12 mouse cellular contexts compared by ENCODE assay signal in genomic region chr9:65177912-65178311, GRCm38 (mm10). TPM values are rescaled to one million over a fixed set of nuclear protein-coding genes. Genes with fewer than 3 reads are reported as not detected.
DNase-seq lines count a peak whose midpoint lies in the region; ATAC-seq and TF ChIP-seq lines count a peak whose summit lies in the region.
"Had no signal": no experiment of that assay in that cellular context is flagged by ENCODE, and none has a peak within 500 bp of the region (broad histone marks: within the 10 kb centered on the region; RNA-seq: fewer than 3 reads in every experiment).

No protein-coding gene starts in this region.

- DNase-seq in embryo, embryonic 10 days (ENCODE audit: low spot score): peak; percentile 21
- no peak for DNase-seq in embryo, embryonic 11 days
- DNase-seq in ZHBTc4 (ENCODE audit: low read depth, low spot score): peak; percentile 29
- no peak for DNase-seq in forebrain, postnatal 0 days
- DNase-seq in midbrain, embryonic 11.5 days (ENCODE audit: low spot score, missing footprints): peak; percentile 96
- DNase-seq in left cerebral cortex, adult 11 months (ENCODE audit: low spot score): no peak
- DNase-seq in left cerebral cortex, adult 18-20 months (ENCODE audit: low spot score in 2 of 2): no peak
- no peak for DNase-seq in urinary bladder, postnatal 4 days (ENCODE audit: low spot score in 2 of 2)
- DNase-seq: heart, adult 2 months; layer of hippocampus, postnatal 36 days; liver, embryonic 13.5 days had no signal

- no peaks in the 10 kb centered on the region for H3K9me3 ChIP-seq in forebrain, postnatal 0 days (ENCODE audit: low read length)
- H3K9me3 ChIP-seq in midbrain, embryonic 11.5 days (ENCODE audit: control insufficient read depth, low read length): no peaks in the 10 kb centered on the region
- H3K9me3 ChIP-seq: liver, embryonic 13.5 days had no signal

- ATAC-seq in forebrain, postnatal 0 days: no peak
- no peak for ATAC-seq in midbrain, embryonic 11.5 days (ENCODE audit: low FRiP score)

- H3K4me3 ChIP-seq in forebrain, postnatal 0 days (ENCODE audit: low read depth, low read length): no peak overlapping the region
- H3K4me3 ChIP-seq in midbrain, embryonic 11.5 days (ENCODE audit: low read depth, low read length): no peak overlapping the region
- H3K4me3 ChIP-seq: heart, adult 2 months; liver, embryonic 13.5 days had no signal

- no peak for TF ChIP-seq CTCF in forebrain, postnatal 0 days (IDR thresholded peaks at IDR 0.05; ENCODE audit: low read depth)

- H3K9ac ChIP-seq in forebrain, postnatal 0 days: 0 out of 2 replicates have a peak overlapping the region, but pooled peaks have one; percentile 25
- H3K9ac ChIP-seq in midbrain, embryonic 11.5 days (ENCODE audit: low read length): peak overlapping the region; percentile 57

- no peaks in the 10 kb centered on the region for H3K27me3 ChIP-seq in forebrain, postnatal 0 days (ENCODE audit: insufficient read depth, low read length)
- no peaks in the 10 kb centered on the region for H3K27me3 ChIP-seq in midbrain, embryonic 11.5 days (ENCODE audit: control insufficient read depth, insufficient read depth, low read length)

- H3K36me3 ChIP-seq in forebrain, postnatal 0 days (ENCODE audit: insufficient read depth): peaks cover 19% of the 10 kb centered on the region; the same call in 1 of the 2 replicates
- peaks cover 17% of the 10 kb centered on the region for H3K36me3 ChIP-seq in midbrain, embryonic 11.5 days (ENCODE audit: control insufficient read depth, insufficient read depth, low read length)
- H3K36me3 ChIP-seq: liver, embryonic 13.5 days had no signal

- peaks cover 9% of the 10 kb centered on the region for H3K4me1 ChIP-seq in forebrain, postnatal 0 days (ENCODE audit: insufficient read depth)
- peaks cover 79% of the 10 kb centered on the region for H3K4me1 ChIP-seq in midbrain, embryonic 11.5 days (ENCODE audit: control insufficient read depth, insufficient read depth, low read length)

- H3K4me2 ChIP-seq in forebrain, postnatal 0 days (ENCODE audit: low read depth): no peak overlapping the region
- H3K4me2 ChIP-seq in midbrain, embryonic 11.5 days: peak overlapping the region; percentile 30
- H3K4me2 ChIP-seq: liver, embryonic 13.5 days had no signal

- H3K27ac ChIP-seq in forebrain, postnatal 0 days (ENCODE audit: low read depth, low read length): no peak overlapping the region
- H3K27ac ChIP-seq in midbrain, embryonic 11.5 days (ENCODE audit: low read depth, low read length): peak overlapping the region; percentile 99
- H3K27ac ChIP-seq: heart, adult 2 months; liver, embryonic 13.5 days had no signal

- 56% methylated on average over 10 of the region's 10 CpGs for WGBS in forebrain, postnatal 0 days
- WGBS in midbrain, embryonic 11.5 days: 23% methylated on average over 10 of the region's 10 CpGs

RNA-seq across cellular contexts. Expression of gene Parp16, which starts 17.2 kb away (rescaled TPM):
- 6.1 and 6.3 TPM in 2 replicates for total RNA-seq in forebrain, postnatal 0 days (2014; rRNA removed)
- polyA plus RNA-seq in forebrain, postnatal 0 days (2015; fragmentation: Nextera tagmentation; extraction: Ambion mirVana): 4.2 and 6.7 TPM in 2 replicates
- 5.2 and 6.4 TPM in 2 replicates for polyA plus RNA-seq in midbrain, embryonic 11.5 days (2014; fragmentation: Nextera tagmentation; extraction: Ambion mirVana)
- 1 to 10 TPM; 4.0 to 4.3 TPM for total RNA-seq in left cerebral cortex, adult 18-20 months (2021)

RNA-seq across cellular contexts. Expression of gene Igdcc3, which starts 36.9 kb away (rescaled TPM):
- total RNA-seq in forebrain, postnatal 0 days (2014; rRNA removed): 2.7 and 3.0 TPM in 2 replicates
- polyA plus RNA-seq in forebrain, postnatal 0 days (2015; fragmentation: Nextera tagmentation; extraction: Ambion mirVana): 2.6 and 4.2 TPM in 2 replicates
- polyA plus RNA-seq in midbrain, embryonic 11.5 days (2014; fragmentation: Nextera tagmentation; extraction: Ambion mirVana): 115 and 145 TPM in 2 replicates
- 1 to 10 TPM; 1.4 to 1.7 TPM for total RNA-seq in left cerebral cortex, adult 18-20 months (2021)
- total RNA-seq: megakaryocyte progenitor cell, adult 5-6 weeks had no signal

Comparison
In these comparisons a context has a peak if more than half of its experiments do, and no peak if none do; other contexts are left out.
1. DNase-seq: peak in embryo, embryonic 10 days (single experiment), ZHBTc4 (single experiment) and midbrain, embryonic 11.5 days (single experiment); none in embryo, embryonic 11 days (single experiment), forebrain, postnatal 0 days (single experiment), left cerebral cortex, adult 11 months (single experiment), left cerebral cortex, adult 18-20 months (0 of 2) and urinary bladder, postnatal 4 days (0 of 2).